In the genomic region with DNA sequence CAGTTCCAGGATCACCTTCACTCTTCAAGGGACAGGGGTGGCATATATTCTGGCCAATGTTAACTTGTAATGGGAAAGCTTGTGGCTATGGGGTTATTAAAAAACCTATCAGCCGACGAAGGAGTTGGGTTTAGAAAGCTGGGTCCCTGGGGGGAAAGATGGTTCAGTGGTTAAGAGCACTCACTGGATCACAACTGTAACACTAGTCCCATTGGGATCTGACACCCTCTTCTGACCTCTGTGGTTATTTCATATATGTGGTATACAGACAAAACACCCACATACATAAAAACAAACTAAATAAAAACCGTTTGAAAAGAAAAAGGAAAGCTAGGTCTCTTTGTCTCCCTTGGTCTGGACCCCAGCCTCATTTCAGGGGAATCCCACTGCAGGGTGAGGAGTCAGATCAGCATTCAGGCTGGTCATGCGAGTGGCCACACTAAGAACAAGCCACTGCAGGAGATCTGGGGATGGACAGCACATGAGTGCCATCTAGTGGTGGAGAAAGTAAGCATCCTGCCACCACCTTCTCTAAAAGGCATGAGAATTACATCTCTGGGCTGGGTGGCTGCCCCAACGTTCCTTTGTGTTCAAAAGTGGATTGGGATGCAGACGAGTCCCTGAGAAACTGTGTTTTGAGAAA, we compare ENCODE assay signal across 9 mouse cellular contexts. TPM values are rescaled to one million over a fixed set of nuclear protein-coding genes. Genes with fewer than 3 reads are reported as not detected.
A peak's percentile ranks its signal among the peaks of the same experiment; 100 is the strongest.
DNase-seq lines count a peak whose midpoint lies in the region; ATAC-seq and TF ChIP-seq lines count a peak whose summit lies in the region.
"Had no signal": no experiment of that assay in that cellular context is flagged by ENCODE, and none has a peak within 500 bp of the region (broad histone marks: within the 10 kb centered on the region; RNA-seq: fewer than 3 reads in every experiment).

No protein-coding gene starts in this region.

- no peak overlapping the region for H3K4me2 ChIP-seq in limb, embryonic 12.5 days
- H3K4me2 ChIP-seq in midbrain, embryonic 16.5 days (ENCODE audit: low read length): no peak overlapping the region
- H3K4me2 ChIP-seq: embryonic facial prominence, embryonic 13.5 days had no signal

- no peaks in the 10 kb centered on the region for H3K27me3 ChIP-seq in limb, embryonic 12.5 days
- no peaks in the 10 kb centered on the region for H3K27me3 ChIP-seq in midbrain, embryonic 16.5 days (ENCODE audit: control insufficient read depth, insufficient read depth, low read depth, low read length)
- H3K27me3 ChIP-seq in spleen, adult 2 months (ENCODE audit: control insufficient read depth, insufficient read depth, low read length): no peaks in the 10 kb centered on the region
- H3K27me3 ChIP-seq: embryonic facial prominence, embryonic 13.5 days had no signal

- ATAC-seq in granulocyte monocyte progenitor cell, adult 5-6 weeks (replicated peaks; ENCODE audit: poor library complexity, severe bottlenecking): peak; percentile 66
- ATAC-seq in limb, embryonic 12.5 days (ENCODE audit: insufficient number of reproducible peaks, insufficient read depth, low FRiP score, low TSS enrichment, low read depth): peak; percentile 37; the same call in 1 of the 2 replicates
- peak; percentile 70 for ATAC-seq in midbrain, embryonic 16.5 days

- H3K9ac ChIP-seq in limb, embryonic 12.5 days (replicated peaks): no peak overlapping the region
- no peak overlapping the region for H3K9ac ChIP-seq in midbrain, embryonic 16.5 days (ENCODE audit: low read depth, low read length)
- H3K9ac ChIP-seq: embryonic facial prominence, embryonic 13.5 days had no signal

- no peak overlapping the region for H3K27ac ChIP-seq in limb, embryonic 12.5 days
- no peak overlapping the region for H3K27ac ChIP-seq in midbrain, embryonic 16.5 days (ENCODE audit: low read length)
- H3K27ac ChIP-seq in spleen, adult 2 months (ENCODE audit: insufficient read depth, low read length): no peak overlapping the region
- H3K27ac ChIP-seq: embryonic facial prominence, embryonic 13.5 days had no signal

- H3K36me3 ChIP-seq in limb, embryonic 12.5 days: peaks cover 7% of the 10 kb centered on the region; the same call in 1 of the 2 replicates
- no peaks in the 10 kb centered on the region for H3K36me3 ChIP-seq in midbrain, embryonic 16.5 days (ENCODE audit: control insufficient read depth, insufficient read depth, low read length)
- H3K36me3 ChIP-seq in spleen, adult 2 months (ENCODE audit: control insufficient read depth, insufficient read depth, low read length): no peaks in the 10 kb centered on the region
- H3K36me3 ChIP-seq: embryonic facial prominence, embryonic 13.5 days had no signal

- no peaks in the 10 kb centered on the region for H3K9me3 ChIP-seq in limb, embryonic 12.5 days
- H3K9me3 ChIP-seq in midbrain, embryonic 16.5 days (replicated peaks; ENCODE audit: control insufficient read depth, low read length, poor library complexity, severe bottlenecking): no peaks in the 10 kb centered on the region
- H3K9me3 ChIP-seq: embryonic facial prominence, embryonic 13.5 days had no signal

- no peak for TF ChIP-seq POLR2A in spleen, adult 2 months (IDR thresholded peaks at IDR 0.05; ENCODE audit: low read depth, low read length)

- peak; percentile 91 for DNase-seq in 3T3-L1 (ENCODE audit: low read depth, low spot score)
- DNase-seq in adrenal gland, adult 18-20 months (ENCODE audit: low spot score in 2 of 2): peak; percentile 56 to 64
- DNase-seq in embryo, embryonic 10.5 days (ENCODE audit: low spot score): peak; percentile 89
- peak; percentile 62 to 74 for DNase-seq in kidney, adult 8-10 months
- peak; percentile 70 to 73 for DNase-seq in spleen, adult 2 months (ENCODE audit: low read depth in 1 of 2, low spot score in 2 of 2)

- H3K4me3 ChIP-seq in limb, embryonic 12.5 days (replicated peaks): no peak overlapping the region
- H3K4me3 ChIP-seq in midbrain, embryonic 16.5 days (ENCODE audit: low read depth, low read length): no peak overlapping the region
- no peak overlapping the region for H3K4me3 ChIP-seq in spleen, adult 2 months (ENCODE audit: extremely low read depth, insufficient read depth, insufficient read length)
- H3K4me3 ChIP-seq: embryonic facial prominence, embryonic 13.5 days had no signal

- WGBS in limb, embryonic 12.5 days: 36% methylated on average over 6 of the region's 6 CpGs
- WGBS in midbrain, embryonic 16.5 days: 31% methylated on average over 6 of the region's 6 CpGs
- 19% methylated on average over 6 of the region's 6 CpGs for WGBS in spleen, adult 2 months

- TF ChIP-seq CTCF in spleen, adult 2 months (IDR thresholded peaks at IDR 0.05; ENCODE audit: extremely low read depth, insufficient read depth, insufficient read length, insufficient replicate concordance): peak; percentile 87; the same call in 1 of the 2 replicates

- peaks cover 9% of the 10 kb centered on the region; the same call in 1 of the 2 replicates for H3K4me1 ChIP-seq in limb, embryonic 12.5 days (replicated peaks)
- H3K4me1 ChIP-seq in midbrain, embryonic 16.5 days (ENCODE audit: control insufficient read depth, insufficient read depth, low read length): no peaks in the 10 kb centered on the region
- H3K4me1 ChIP-seq in spleen, adult 2 months (ENCODE audit: control insufficient read depth, insufficient read depth, insufficient read length): peaks cover 12% of the 10 kb centered on the region; the same call in 1 of the 2 replicates

RNA-seq across cellular contexts. Expression of gene Icam2, which starts 3.8 kb away (rescaled TPM):
- 10 to 100 TPM; 12.5 to 15.0 TPM for total RNA-seq in adrenal gland, adult 18-20 months (2021)
- total RNA-seq in granulocyte monocyte progenitor cell, adult 5-6 weeks (2014; fragmentation: Nextera tagmentation): 58.3 and 65.0 TPM in 2 replicates
- 79.6 and 108 TPM in 2 replicates for total RNA-seq in granulocyte monocyte progenitor cell, adult 5-6 weeks (2017)
- 17.8 and 27.9 TPM in 2 replicates for polyA plus RNA-seq in limb, embryonic 12.5 days (2016; fragmentation: Nextera tagmentation; extraction: Ambion mirVana)
- 10.4 and 12.3 TPM in 2 replicates for polyA plus RNA-seq in midbrain, embryonic 16.5 days (2015; fragmentation: Nextera tagmentation; extraction: Ambion mirVana)
- 82.6 and 93.8 TPM in 2 replicates for polyA plus RNA-seq in spleen, adult 2 months (2012; rRNA removed)

RNA-seq across cellular contexts. Expression of gene Prr29, which starts 26.4 kb away (rescaled TPM):
- total RNA-seq in adrenal gland, adult 18-20 months (2021): not detected
- not detected in 2 replicates for total RNA-seq in granulocyte monocyte progenitor cell, adult 5-6 weeks (2014; fragmentation: Nextera tagmentation)
- total RNA-seq in granulocyte monocyte progenitor cell, adult 5-6 weeks (2017): not detected in 2 replicates
- not detected in 2 replicates for polyA plus RNA-seq in limb, embryonic 12.5 days (2016; fragmentation: Nextera tagmentation; extraction: Ambion mirVana)
- not detected in 2 replicates for polyA plus RNA-seq in midbrain, embryonic 16.5 days (2015; fragmentation: Nextera tagmentation; extraction: Ambion mirVana)
- 0.55 and 0.82 TPM in 2 replicates for polyA plus RNA-seq in spleen, adult 2 months (2012; rRNA removed)
- polyA plus RNA-seq: embryonic facial prominence, embryonic 13.5 days had no signal

RNA-seq across cellular contexts. Expression of gene Scn4a, which starts 38.6 kb away (rescaled TPM):
- under 1 TPM; 0.20 to 0.99 TPM for total RNA-seq in adrenal gland, adult 18-20 months (2021)
- not detected in 2 replicates for total RNA-seq in granulocyte monocyte progenitor cell, adult 5-6 weeks (2014; fragmentation: Nextera tagmentation)
- not detected in 2 replicates for total RNA-seq in granulocyte monocyte progenitor cell, adult 5-6 weeks (2017)
- 0.25 and 0.51 TPM in 2 replicates for polyA plus RNA-seq in limb, embryonic 12.5 days (2016; fragmentation: Nextera tagmentation; extraction: Ambion mirVana)
- not detected in 2 replicates for polyA plus RNA-seq in midbrain, embryonic 16.5 days (2015; fragmentation: Nextera tagmentation; extraction: Ambion mirVana)
- 6.1 and 6.5 TPM in 2 replicates for polyA plus RNA-seq in spleen, adult 2 months (2012; rRNA removed)
